Mouse (Mus musculus): Measurements from ENCODE around the gene Gm45015.
"Not testable (repeated sequence)": the region's sequence is repeated elsewhere in the genome, so short reads cannot be mapped to it uniquely, and the experiment has no call there.

The Gm45015 gene

GRCm38 (mm10) chrX:73336740-73337139, at the start of gene Gm45015:
Gene Gm45015 (minus strand): TSS chrX:73336840.
- DNase-seq: no peak

- no peak for DNase-seq
Measured at GRCm38 (mm10) chrX:73384924-73385323, 48.3 kb upstream of the Gm45015 start.

- no peak for DNase-seq
Measured at GRCm38 (mm10) chrX:73384419-73384818, 47.8 kb upstream of the Gm45015 start.

- no peak for DNase-seq
Measured at GRCm38 (mm10) chrX:73363291-73363690, 26.7 kb upstream of the Gm45015 start.

- no peak for DNase-seq
Measured at GRCm38 (mm10) chrX:73356719-73357118, 20.1 kb upstream of the Gm45015 start.

GRCm38 (mm10) chrX:73356163-73356562, 19.5 kb upstream of the Gm45015 start:
- no peak for DNase-seq

GRCm38 (mm10) chrX:73344346-73344745, 7.7 kb upstream of the Gm45015 start:
- DNase-seq: peak; percentile 9 to 21

GRCm38 (mm10) chrX:73343802-73344201, 7.2 kb upstream of the Gm45015 start:
- no peak for DNase-seq

GRCm38 (mm10) chrX:73342941-73343735, 6.5 kb upstream of the Gm45015 start:
- DNase-seq: peak in 1 of 2 experiments; percentile 27

- peak; percentile 61 to 77 for DNase-seq
Measured at GRCm38 (mm10) chrX:73342483-73342895, 5.8 kb upstream of the Gm45015 start, which contains the start of gene Zfp275. Gene Zfp275 (plus strand): TSS chrX:73342621.

- DNase-seq: no peak
Measured at GRCm38 (mm10) chrX:73342068-73342467, 5.4 kb upstream of the Gm45015 start.

- no peak for DNase-seq
Measured at GRCm38 (mm10) chrX:73341473-73341872, 4.8 kb upstream of the Gm45015 start.

- no peak for DNase-seq
Measured at GRCm38 (mm10) chrX:73333548-73333947, 3.1 kb downstream of the Gm45015 start.

- no peak for DNase-seq
Measured at GRCm38 (mm10) chrX:73327215-73327614, 9.4 kb downstream of the Gm45015 start.

- DNase-seq: no peak
Measured at GRCm38 (mm10) chrX:73321029-73321428, 15.6 kb downstream of the Gm45015 start.

- peak; percentile 9 to 43 for DNase-seq
Measured at GRCm38 (mm10) chrX:73312522-73312921, 24.1 kb downstream of the Gm45015 start.

- DNase-seq: not testable (repeated sequence)
Measured at GRCm38 (mm10) chrX:73295745-73296144, 40.9 kb downstream of the Gm45015 start.

- not testable (repeated sequence) for DNase-seq
Measured at GRCm38 (mm10) chrX:73292876-73293275, 43.8 kb downstream of the Gm45015 start, which contains the start of the genes Xlr5a and Xlr5c. Gene Xlr5a (minus strand): TSS chrX:73292976. Gene Xlr5c (minus strand): TSS chrX:73292976.
